Mouse (Mus musculus): ENCODE measurements at regions not wholly inside any gene's neighbourhood (a gene's known extent, or its start where the extent isn't known, plus 50 kb on each side); places are given as distances from the start of the nearest gene placed in this dataset.

DNA sequence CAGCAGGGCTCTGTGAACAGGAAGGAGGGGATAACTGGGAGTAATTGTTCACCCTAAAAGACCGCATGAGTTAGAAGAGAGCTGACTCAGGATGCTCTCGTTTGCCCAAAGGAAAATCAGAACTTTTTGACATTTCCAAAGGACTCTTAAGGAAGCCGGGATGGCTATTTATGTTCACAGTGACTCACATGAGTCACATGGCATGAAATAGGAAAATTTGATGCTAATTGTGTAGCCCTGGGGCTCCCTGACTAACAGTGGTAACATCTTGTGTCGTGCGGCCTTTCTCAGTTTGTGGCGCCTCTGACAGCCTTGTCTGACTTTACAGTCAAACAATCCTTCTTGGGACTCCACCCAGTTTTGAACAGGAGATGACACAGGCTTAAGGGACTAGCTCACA lies 51.9 kb upstream of the Cacna1a start:
- no peak for DNase-seq

- peak; percentile 86 for DNase-seq
Observed at GRCm38 (mm10) chr8:84334333-84334732, 53.9 kb upstream of the Cacna1a start.

DNA sequence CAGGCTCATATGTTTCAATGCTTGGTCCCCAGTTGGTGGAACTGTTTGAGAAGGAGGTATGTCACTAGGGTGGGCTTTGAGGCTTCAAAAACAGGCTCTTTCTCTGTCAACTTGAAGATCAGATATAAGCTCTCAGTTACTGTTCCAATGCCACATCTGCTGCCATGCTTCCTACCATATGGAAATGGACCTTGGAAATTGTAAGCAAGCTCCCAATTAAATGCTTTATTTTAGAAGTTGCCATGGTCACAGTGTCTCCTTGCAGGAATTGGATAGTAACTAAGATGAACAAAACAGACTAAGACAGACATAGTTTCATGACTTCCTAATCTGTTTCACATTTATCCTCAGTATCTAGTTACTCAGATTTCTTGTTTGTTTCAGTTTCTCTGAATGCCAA lies 56.7 kb upstream of the Cacna1a start:
- DNase-seq = no peak

DNA sequence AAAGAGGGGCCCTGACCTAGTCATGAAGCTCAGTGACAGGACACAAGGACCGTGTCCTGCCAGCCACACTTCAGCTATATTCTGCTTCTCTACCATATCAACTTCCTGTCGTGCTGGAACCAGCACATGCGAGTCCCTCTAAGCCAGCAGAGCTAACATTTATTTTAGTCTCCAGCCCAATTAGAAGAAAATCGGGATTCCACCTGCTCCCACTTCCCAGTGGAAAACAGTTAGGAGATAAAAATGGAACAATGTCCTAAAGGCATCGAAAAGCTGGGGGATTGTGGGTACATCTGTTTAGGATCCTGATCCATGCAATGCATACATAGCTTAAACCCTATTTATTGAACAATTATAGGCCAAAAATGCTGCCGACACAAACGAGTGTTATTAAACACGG lies 58.7 kb upstream of the Cacna1a start:
- no peak for DNase-seq

- DNase-seq = no peak
Observed at GRCm38 (mm10) chr8:84322761-84323160, 52.6 kb upstream of the Ccdc130 start.

GRCm38 (mm10) chr8:84321841-84322240 lies 51.7 kb upstream of the Ccdc130 start:
- DNase-seq = no peak
